Mouse (Mus musculus) adrenal gland, postnatal 36 days (tissue): ENCODE results near the gene Hfe2. TPM values are rescaled to one million over a fixed set of nuclear protein-coding genes. Genes with fewer than 3 reads are reported as not detected.

ENCODE experiments used
- DNase-seq, 2 experiments: peaks; one replicate each; pipeline ENCODE4 v3.0.0; 2021; ENCODE audit warnings: mixed read lengths in 1 of 2
- total RNA-seq, 2 experiments: library from RNA; stranded (reverse); gene quantifications; 2 replicates each; pipeline ENCODE4 v1.2.3; 2021

Gene Hfe2
- total RNA-seq, 2 experiments from 2014 or later: not detected

GRCm38 (mm10) chr3:96557694-96558093 lies 32.7 kb downstream of the Hfe2 start, which contains the start of gene Txnip:
Gene Txnip (plus strand): TSS chr3:96557957.
- DNase-seq: peak; percentile 100

GRCm38 (mm10) chr3:96558159-96558558 lies 33.2 kb downstream of the Hfe2 start:
- peak in 1 of 2 experiments; percentile 52 for DNase-seq

- no peak for DNase-seq
Measured at GRCm38 (mm10) chr3:96558668-96559196, 33.8 kb downstream of the Hfe2 start.

- DNase-seq: no peak
Measured at GRCm38 (mm10) chr3:96559398-96559910, 34.5 kb downstream of the Hfe2 start.

GRCm38 (mm10) chr3:96559911-96560850 lies 35.2 kb downstream of the Hfe2 start:
- DNase-seq: peak in 1 of 2 experiments; percentile 51

GRCm38 (mm10) chr3:96560881-96561668 lies 36.1 kb downstream of the Hfe2 start:
- DNase-seq: no peak

- DNase-seq: peak; percentile 40 to 47
Measured at GRCm38 (mm10) chr3:96561946-96562681, 37.1 kb downstream of the Hfe2 start.

GRCm38 (mm10) chr3:96563267-96563666 lies 38.3 kb downstream of the Hfe2 start:
- no peak for DNase-seq

GRCm38 (mm10) chr3:96563911-96564632 lies 39.1 kb downstream of the Hfe2 start:
- DNase-seq: no peak

- DNase-seq: peak; percentile 40 to 61
Measured at GRCm38 (mm10) chr3:96564633-96565032, 39.7 kb downstream of the Hfe2 start.

- no peak for DNase-seq
Measured at GRCm38 (mm10) chr3:96565105-96565504, 40.1 kb downstream of the Hfe2 start.

- no peak for DNase-seq
Measured at GRCm38 (mm10) chr3:96566661-96567450, 41.9 kb downstream of the Hfe2 start.

GRCm38 (mm10) chr3:96568605-96569004 lies 43.6 kb downstream of the Hfe2 start:
- no peak for DNase-seq

GRCm38 (mm10) chr3:96569506-96569905 lies 44.5 kb downstream of the Hfe2 start:
- DNase-seq: no peak

- no peak for DNase-seq
Measured at GRCm38 (mm10) chr3:96569966-96570605, 45.1 kb downstream of the Hfe2 start.

GRCm38 (mm10) chr3:96570643-96571042 lies 45.7 kb downstream of the Hfe2 start:
- no peak for DNase-seq

GRCm38 (mm10) chr3:96571336-96571735 lies 46.4 kb downstream of the Hfe2 start:
- DNase-seq: no peak

GRCm38 (mm10) chr3:96571896-96572698 lies 47.1 kb downstream of the Hfe2 start:
- peak; percentile 40 to 64 for DNase-seq
